Mouse (Mus musculus): ENCODE data around the gene Gm10638. TPM values are rescaled to one million over a fixed set of nuclear protein-coding genes. Genes with fewer than 3 reads are reported as not detected.

Gene Gm10638
- total RNA-seq, 4 experiments from 2014 or later: 1.8 to 4.4 (median 3.0) TPM

DNA sequence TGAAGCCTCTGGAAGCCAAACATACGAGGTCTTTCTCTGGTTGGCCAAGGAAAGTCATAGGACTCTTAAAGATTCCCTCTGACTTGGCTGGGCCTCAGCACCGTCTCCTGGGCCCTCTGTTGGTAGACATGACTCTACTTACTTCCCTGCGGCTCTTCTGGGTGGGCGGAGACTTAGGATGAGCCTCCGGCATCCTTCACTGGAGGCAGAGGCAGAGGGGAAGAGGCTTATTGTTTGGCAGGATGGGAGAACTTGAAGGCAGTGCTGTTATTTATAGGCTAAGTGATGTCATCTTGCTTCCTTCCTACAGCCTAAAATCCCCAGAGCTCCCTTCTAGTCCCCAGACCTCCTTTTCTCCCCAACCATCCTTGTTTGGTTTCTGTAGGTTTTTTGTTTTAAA, 41.0 kb downstream of the Gm10638 start:
- peak; percentile 52 for DNase-seq (ENCODE audit: low spot score)

DNA sequence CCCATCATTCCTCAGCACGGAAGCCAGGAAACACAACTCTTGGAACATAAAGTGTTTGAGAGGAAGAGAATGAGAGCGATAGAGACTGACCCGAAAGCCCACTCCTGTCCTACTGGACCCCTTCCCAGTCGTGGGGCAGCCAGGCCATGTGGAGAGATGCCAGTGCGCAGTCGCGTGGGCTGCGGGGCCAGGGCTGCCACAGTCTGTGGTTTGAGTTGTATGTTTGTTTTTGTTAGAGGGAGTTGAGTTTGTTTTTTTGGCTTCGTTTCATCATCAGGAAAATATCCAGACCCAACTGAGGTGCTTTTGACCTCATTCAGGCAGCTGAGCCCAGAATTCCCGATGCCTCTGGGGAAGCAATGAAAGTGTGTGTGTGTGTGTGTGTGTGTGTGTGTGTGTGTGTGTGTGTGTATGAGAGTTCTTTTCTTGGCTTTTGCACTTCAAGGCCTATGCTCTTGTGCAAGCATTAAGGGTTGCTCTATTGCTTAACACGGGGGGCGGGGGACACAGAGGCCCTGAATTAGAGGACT, 42.5 kb downstream of the Gm10638 start:
- peak; percentile 83 for DNase-seq (ENCODE audit: low spot score)

DNA sequence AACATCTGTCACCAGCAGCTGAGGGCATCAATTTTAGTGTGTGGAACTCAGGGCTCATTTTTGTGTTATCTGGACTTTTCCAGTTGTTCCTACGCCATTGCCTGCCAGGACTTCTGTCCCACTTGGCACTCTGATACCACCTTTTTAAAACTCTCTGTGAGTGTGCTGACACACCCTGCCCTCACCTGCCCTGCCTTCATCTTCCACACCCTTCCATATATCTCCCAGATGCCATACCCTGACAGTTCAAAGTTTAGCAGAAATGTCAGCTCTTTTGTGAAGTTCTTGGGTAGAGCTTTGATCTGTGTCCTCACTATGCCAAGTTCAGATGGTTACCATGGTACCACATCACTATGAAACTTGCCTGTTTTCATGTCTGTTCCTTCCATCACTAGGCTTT, 44.1 kb downstream of the Gm10638 start:
- no peak for DNase-seq (ENCODE audit: low spot score)

DNA sequence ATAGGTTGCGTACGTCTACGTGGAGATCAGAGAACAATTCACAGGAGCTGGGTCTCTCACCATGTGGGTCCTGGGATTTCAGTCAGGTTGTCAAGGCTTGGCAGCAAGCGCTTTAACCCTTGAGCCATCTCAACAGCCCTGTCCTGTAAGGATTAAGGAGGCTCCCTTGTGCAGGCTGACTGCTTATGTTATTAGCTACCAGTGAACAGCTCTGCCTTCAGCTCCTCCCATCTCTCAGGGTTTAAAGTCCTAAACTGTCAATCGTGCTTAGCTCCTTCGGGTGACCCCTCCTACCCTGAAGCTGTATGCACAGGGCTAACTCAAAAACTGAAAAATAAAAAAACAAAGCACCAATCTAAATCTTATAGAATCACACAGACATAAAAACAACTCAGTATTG, 46.0 kb downstream of the Gm10638 start:
- no peak for DNase-seq (ENCODE audit: low spot score)

- no peak for DNase-seq (ENCODE audit: low spot score)
Observed at GRCm38 (mm10) chr8:86794716-86795115, 49.2 kb downstream of the Gm10638 start.

Other genes with a start within 250 kb of the Gm10638 start
- gene Abcc12, start 165.0 kb upstream of the Gm10638 start, total RNA-seq (2022): not detected
- 10 to 100 TPM; 79.6 to 86.6 (median 83.4) TPM for gene Lonp2, start 121.7 kb upstream of the Gm10638 start, total RNA-seq (2022)
- gene Siah1a, start 235 bp downstream of the Gm10638 start, total RNA-seq (2022): 10 to 100 TPM; 11.1 to 14.3 (median 12.8) TPM
- 10 to 100 TPM; 15.8 to 17.9 (median 16.3) TPM for gene N4bp1, start 139.6 kb downstream of the Gm10638 start, total RNA-seq (2022)